Mouse (Mus musculus) cerebellum, postnatal 10 days (tissue): Measurements from ENCODE around the gene Ppp3ca.

Source experiments
- DNase-seq, 2 experiments: peaks; one replicate each; pipeline ENCODE4 v3.0.0; 2021; ENCODE audit warnings: mixed read lengths in 2 of 2

The Ppp3ca gene

DNA sequence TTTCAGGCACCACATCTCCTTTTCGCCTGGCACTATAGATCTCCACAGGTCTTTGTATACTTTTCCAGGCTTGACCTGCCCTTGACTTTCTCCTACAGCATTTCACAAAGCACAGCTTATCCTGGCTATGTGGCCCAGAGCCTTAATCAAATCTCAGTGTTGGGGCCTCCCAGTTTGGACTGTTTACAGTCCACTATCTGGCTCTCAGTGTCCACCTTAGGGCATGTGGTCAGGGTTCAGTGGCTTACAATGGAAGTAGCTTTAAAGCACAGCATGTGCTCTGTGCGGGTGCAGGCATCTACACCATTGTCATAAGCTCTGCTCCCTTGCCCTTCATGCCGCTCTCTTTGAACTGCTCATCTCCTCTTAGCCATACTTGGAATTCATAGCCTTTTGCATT, 146.4 kb downstream of the Ppp3ca start:
- no peak for DNase-seq

DNA sequence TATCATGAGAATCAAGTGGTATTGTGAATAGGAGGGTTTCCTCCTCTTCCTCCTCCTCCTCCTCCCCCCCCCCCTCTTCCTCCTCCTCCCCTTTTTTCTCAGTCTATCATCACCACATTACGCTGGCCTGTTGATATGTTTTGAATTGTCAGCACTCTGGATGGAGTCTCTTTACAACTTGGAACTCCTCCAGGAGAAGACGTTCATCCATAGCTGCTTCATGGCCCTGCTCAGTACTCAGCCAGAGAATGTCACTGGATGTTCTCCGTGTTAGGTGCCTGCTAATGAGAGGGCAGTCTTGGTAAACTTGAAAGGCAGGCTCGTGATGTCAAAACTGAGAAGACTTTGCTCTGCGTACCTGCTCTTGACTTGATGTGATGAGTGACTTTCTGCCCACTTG, 149.1 kb downstream of the Ppp3ca start:
- no peak for DNase-seq

- DNase-seq = no peak
These were observed 151.1 kb downstream of the Ppp3ca start for GRCm38 (mm10) chr3:136821039-136821438.

- no peak for DNase-seq
These were observed 152.1 kb downstream of the Ppp3ca start for GRCm38 (mm10) chr3:136821993-136822392.

GRCm38 (mm10) chr3:136822431-136822830, 152.5 kb downstream of the Ppp3ca start:
- no peak for DNase-seq

GRCm38 (mm10) chr3:136828451-136828850, 158.5 kb downstream of the Ppp3ca start:
- DNase-seq = no peak

GRCm38 (mm10) chr3:136829109-136829508, 159.2 kb downstream of the Ppp3ca start:
- DNase-seq = no peak

DNA sequence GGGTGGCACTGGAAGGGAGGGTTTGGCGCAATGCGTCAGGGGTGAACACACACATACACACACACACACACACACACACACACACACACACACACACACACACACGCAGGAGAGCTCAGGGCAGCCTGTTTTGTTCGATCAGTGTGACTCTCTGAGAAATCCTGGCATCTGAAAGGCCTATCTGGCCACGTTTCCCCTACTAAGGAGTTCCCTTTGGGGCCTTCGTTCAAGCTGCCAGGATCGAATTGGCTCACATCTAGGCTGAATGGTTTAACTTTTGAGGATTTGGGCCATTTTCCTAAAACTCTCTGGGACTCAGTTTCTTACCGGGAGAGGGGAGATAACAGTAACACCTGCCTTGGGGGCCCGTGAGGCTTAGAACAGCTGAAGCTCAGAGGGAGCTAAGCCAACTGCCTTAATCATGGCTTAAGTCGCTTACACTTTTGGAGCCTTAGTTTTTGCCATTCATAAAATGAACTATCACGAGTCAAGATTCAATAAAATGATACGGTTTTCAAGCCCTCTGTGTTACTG, 160.8 kb downstream of the Ppp3ca start:
- DNase-seq = peak; percentile 69 to 79

DNA sequence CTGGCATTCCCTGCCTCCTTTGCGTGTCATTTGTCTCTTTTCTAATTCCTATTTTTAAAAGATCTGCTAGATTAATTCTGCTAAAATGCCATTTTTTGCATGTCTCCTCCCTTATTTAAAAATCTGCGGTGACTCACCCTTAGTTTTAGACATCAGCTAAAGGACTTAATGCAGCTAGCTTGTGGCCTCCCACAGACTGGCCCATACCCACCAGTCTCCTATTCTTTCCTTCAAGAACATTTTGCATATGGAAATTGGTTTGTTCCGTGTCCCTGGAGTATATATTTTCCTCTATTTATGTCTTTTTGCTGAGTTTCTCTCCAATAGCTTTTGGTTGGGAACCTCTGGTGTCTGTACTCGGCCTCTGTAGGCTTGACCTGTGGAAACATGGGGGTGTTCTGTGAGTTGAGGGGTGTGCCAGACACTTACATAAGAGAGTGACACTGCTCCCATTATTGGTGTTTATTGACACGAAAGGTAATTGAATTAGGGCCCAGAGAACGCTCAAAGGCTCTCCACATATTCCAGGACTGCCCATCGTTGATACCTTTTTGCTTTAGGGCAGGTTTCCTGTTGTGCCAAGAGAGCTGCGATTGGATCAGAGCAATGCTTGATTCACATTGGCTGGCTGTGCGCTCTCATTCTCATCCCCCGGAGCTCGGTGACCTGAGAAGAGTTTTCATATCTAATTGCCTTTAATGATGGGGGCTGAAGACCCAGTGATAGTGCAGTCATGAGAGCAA, 163.2 kb downstream of the Ppp3ca start:
- no peak for DNase-seq

- DNase-seq = peak; percentile 68 to 76
These were observed 164.0 kb downstream of the Ppp3ca start for GRCm38 (mm10) chr3:136833893-136834292.

DNA sequence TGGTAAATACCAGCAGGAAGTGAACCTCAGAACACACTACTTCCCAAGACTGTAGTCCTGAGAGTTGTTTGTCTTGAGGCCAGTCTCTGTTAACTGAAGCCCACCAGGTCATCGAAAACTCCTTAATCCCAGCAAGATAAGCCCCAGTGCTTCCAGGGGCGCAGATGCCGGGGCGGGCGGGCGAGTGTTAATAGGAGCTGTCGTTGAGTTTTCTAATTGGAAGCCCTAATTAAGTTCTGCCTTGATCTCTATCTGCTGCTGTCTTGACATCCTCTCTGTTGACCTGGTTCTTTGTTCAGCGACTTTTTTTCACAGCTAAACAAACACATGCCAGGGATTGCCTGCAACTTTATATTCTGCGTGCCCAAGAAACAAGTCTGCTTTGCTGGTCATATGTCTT, 165.9 kb downstream of the Ppp3ca start:
- DNase-seq = no peak

DNA sequence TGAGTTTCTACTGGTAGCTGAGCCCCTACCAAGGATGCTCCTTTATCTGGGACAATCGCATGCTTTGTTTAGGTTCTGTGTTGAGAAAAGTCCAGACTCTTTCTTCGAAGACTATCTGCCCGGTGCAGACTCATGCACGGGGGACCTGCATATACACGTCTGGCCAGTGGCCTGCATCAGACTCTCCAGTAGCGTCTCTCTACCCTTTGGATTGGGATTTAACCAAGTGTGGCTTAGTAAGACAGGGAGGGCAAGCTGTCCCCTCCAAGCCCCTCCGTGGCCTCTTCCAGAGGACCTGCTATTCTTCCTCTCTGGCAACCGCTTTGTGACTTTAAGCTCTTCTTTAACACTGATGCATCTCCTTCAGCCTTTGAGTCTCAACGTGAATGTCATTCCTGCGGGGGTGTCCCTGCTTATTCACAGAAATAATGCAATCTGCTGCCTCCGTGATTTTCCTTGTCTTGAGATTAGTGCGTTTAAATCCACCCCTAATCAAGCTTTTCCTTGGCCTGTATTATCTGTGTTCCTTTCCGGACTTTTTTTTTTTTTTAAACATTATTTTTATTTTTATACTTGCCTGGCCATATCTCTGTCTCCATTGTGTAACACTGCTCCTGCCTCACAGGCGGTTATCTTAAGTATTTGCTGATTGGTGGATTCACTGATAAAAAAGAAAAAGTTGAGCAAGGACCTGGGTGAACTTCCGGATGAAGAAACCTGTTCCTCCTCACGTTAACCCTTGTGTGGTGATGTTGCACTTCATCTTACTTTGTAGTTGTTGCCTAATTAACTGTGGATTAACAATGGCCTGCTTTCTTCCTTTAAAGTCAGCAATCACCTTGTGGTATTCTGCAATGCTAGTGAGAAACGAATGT, 166.6 kb downstream of the Ppp3ca start:
- no peak for DNase-seq

DNA sequence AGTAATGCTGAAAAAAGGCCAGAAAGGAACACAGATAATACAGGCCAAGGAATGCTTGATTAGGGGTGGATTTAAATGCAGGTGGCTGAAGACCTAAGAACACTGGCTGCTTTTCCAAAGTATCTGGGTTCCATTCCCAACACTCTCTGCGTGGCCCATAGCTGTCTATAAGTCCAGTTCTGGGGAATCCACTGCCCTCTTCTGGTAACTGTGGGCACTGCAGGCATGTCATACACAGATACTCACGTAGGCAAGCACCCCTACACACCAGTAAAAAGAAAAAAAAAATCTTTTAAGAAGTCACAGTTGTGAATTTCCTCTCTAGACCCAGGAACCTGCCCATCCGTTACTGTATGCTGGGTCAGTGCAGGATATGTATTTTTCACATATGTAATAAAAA, 167.7 kb downstream of the Ppp3ca start:
- peak; percentile 70 to 76 for DNase-seq

DNA sequence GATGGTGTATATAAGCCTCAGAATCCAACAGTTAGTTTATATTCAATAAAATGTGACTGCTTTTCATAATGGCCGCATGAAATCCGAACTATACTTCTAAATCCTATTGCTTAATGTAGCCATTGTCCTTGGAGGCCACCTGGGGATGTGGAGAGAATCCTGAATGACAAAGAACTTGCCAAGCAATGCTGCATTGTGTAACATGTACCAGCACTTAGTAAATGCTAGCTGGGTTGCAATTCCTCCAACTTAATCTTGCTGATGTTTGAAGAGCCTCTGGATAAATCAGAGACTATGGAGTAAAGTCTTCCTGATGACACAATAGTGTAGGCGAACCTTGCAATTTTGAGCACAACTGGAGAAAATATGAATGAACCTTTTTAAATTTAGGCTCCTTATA, 171.4 kb downstream of the Ppp3ca start:
- DNase-seq = no peak

- DNase-seq = no peak
These were observed 172.5 kb downstream of the Ppp3ca start for GRCm38 (mm10) chr3:136842384-136842783.

- DNase-seq = no peak
These were observed 174.0 kb downstream of the Ppp3ca start for GRCm38 (mm10) chr3:136843811-136844491.

DNA sequence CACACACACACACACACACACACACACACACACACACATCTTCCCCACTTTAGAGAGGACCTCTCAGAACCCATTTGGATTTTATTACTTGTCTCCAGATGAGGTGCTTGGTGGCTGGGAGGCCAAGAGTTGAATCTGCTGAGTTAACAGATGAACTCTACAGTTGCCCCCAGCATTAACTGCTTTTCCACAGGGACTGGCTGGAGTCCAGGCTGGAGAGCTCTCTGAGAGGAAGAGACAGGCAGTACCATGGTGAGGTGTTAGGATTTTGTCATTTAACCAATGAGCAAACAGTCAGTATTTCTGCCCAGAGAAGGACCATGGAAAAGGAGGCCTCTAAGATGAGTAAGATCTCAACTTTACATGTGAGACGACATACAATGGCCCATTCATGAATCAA, 179.1 kb downstream of the Ppp3ca start:
- peak in 1 of 2 experiments; percentile 57 for DNase-seq

- no peak for DNase-seq
These were observed 183.0 kb downstream of the Ppp3ca start for GRCm38 (mm10) chr3:136852921-136853320.

GRCm38 (mm10) chr3:136853596-136853995, 183.7 kb downstream of the Ppp3ca start:
- DNase-seq = no peak

GRCm38 (mm10) chr3:136855996-136856395, 186.1 kb downstream of the Ppp3ca start:
- DNase-seq = no peak

DNA sequence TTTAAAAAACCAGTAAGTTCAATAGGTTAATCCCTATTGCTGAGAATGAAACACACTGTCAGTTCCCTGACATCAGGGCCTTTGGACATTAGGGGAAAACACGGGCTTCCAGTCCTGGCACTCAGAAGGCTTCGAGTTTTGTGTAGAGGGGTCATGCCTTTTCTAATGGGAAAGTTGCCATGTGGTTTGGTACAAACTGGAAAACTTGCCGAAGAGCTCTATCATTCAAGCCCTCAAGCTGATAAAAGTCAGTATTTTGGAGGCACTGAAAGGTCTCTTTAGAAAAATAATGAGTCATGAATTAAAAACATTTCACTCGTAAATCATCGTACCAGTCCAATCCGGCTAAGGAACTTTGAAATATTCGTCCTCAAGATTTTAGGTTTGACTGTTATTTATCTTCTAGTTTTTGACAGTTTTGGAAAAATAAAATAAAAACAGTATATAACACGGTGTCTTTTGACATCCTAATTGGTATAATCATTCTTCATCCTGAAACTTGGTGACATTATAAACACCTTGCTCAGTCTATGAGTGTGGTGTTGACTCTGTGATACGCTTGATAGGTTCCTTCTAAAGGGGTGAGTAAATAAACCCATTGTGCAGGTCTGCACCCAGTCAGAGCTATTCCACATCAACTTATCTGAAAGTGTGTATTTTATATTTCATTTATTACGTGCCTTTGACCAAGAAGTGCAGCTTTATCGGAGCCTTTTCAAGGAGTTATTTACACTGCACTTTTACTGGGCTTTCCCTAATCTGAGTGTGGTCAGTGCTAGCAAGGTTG, 192.3 kb downstream of the Ppp3ca start:
- no peak for DNase-seq

- no peak for DNase-seq
These were observed 193.2 kb downstream of the Ppp3ca start for GRCm38 (mm10) chr3:136863127-136863526.
